In genomic region chr9:67362053-67362452, GRCm38 (mm10) we compare ENCODE assay signal across 34 mouse cellular contexts.
"Had no signal": no experiment of that assay in that cellular context is flagged by ENCODE, and none has a peak within 500 bp of the region (broad histone marks: within the 10 kb centered on the region; RNA-seq: fewer than 3 reads in every experiment).

No protein-coding gene starts in this region.

- ATAC-seq: hindbrain, embryonic 16.5 days; inflammation-experienced regulatory T-cells, adult 6 months; intestine, embryonic 15.5 days; intestine, embryonic 16.5 days; intestine, postnatal 0 days had no signal

- H3K9me3 ChIP-seq: heart, embryonic 10.5 days; heart, embryonic 15.5 days; hindbrain, embryonic 12.5 days; hindbrain, embryonic 13.5 days; hindbrain, embryonic 15.5 days; intestine, embryonic 15.5 days; kidney, embryonic 15.5 days had no signal

- H3K27me3 ChIP-seq: heart, embryonic 12.5 days; heart, embryonic 13.5 days; heart, embryonic 15.5 days; hindbrain, embryonic 12.5 days; hindbrain, embryonic 13.5 days; hindbrain, embryonic 15.5 days; intestine, embryonic 15.5 days; kidney, embryonic 15.5 days had no signal

- H3K36me3 ChIP-seq: hindbrain, embryonic 12.5 days; intestine, embryonic 15.5 days had no signal

- H3K9ac ChIP-seq: heart, embryonic 12.5 days; heart, embryonic 13.5 days; heart, embryonic 15.5 days; hindbrain, embryonic 12.5 days; hindbrain, embryonic 13.5 days; hindbrain, embryonic 14.5 days; hindbrain, embryonic 15.5 days; intestine, embryonic 15.5 days; kidney, embryonic 15.5 days had no signal

- H3K27ac ChIP-seq: heart, embryonic 10.5 days; heart, embryonic 13.5 days; heart, embryonic 15.5 days; hindbrain, embryonic 12.5 days; hindbrain, embryonic 13.5 days; hindbrain, embryonic 14.5 days; hindbrain, embryonic 15.5 days; intestine, embryonic 15.5 days; kidney, embryonic 15.5 days; kidney, postnatal 0 days; layer of hippocampus, adult 2 months; left cerebral cortex, adult 2 months had no signal

- H3K4me1 ChIP-seq: heart, embryonic 10.5 days; heart, embryonic 12.5 days; hindbrain, embryonic 12.5 days; hindbrain, embryonic 13.5 days; intestine, embryonic 15.5 days; kidney, embryonic 15.5 days had no signal

- H3K4me3 ChIP-seq: heart, embryonic 10.5 days; heart, embryonic 12.5 days; heart, embryonic 13.5 days; heart, embryonic 15.5 days; hindbrain, embryonic 12.5 days; hindbrain, embryonic 13.5 days; hindbrain, embryonic 15.5 days; intestine, embryonic 15.5 days; kidney, embryonic 15.5 days; layer of hippocampus, adult 2 months; left cerebral cortex, adult 2 months had no signal

- DNase-seq: heart, postnatal 10 days; heart, postnatal 14 days; heart, postnatal 36 days; heart, postnatal 4 days; kidney, adult 11 months; kidney, adult 18-20 months; kidney, adult 2 months; kidney, adult 8-10 months; kidney, adult 9 months; kidney, postnatal 10 days; kidney, postnatal 14 days; kidney, postnatal 25 days; kidney, postnatal 36 days; kidney, postnatal 4 days; layer of hippocampus, adult 9-11 months; layer of hippocampus, postnatal 36 days had no signal

- H3K4me2 ChIP-seq: heart, embryonic 11.5 days; heart, embryonic 12.5 days; heart, embryonic 13.5 days; heart, embryonic 15.5 days; hindbrain, embryonic 12.5 days; hindbrain, embryonic 13.5 days; hindbrain, embryonic 14.5 days; hindbrain, embryonic 15.5 days; intestine, embryonic 15.5 days; kidney, embryonic 15.5 days had no signal
